Mouse (Mus musculus): ENCODE data around the gene Sidt1.
A peak's percentile ranks its signal among the peaks of the same experiment; 100 is the strongest.

Sidt1 gene

DNA sequence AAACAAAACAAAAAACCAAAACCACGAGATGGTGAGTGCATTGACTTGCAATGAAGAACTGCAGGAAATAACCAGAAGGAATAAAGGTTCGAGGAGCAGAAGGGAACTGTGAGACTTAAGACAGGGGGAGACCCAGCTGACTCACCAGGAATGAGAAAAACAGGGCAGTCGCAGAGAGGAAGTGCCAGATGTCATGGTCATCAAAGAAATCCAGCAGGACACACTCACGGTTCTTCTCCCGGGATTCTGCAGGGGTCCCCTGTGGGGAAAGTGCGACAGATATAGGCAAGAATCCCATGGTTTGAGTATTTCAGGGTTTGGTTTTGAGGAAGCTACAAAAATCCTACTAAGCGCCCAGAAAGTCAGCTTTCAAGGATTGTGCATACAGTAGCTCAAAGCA, 89.7 kb downstream of the Sidt1 start:
- DNase-seq, result no peak

DNA sequence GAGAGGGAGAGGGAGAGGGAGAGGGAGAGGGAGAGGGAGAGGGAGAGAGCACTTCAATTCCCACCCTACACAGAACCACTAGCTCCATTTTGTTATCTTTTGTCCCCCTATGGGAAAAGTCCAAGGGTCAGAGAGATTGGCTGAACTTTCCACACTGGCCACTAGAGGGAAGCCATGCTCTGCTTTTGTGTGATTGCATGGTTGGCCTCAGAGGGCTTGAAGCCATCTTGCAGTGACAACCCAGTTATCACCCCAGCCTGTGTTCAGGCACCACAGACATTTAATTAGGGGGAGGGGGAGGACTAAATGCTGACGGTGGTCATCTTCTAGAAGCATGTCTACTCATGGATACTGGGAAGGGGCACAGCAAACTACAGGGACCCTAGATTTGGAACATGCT, 90.4 kb downstream of the Sidt1 start:
- DNase-seq, result peak; percentile 82 to 86

DNA sequence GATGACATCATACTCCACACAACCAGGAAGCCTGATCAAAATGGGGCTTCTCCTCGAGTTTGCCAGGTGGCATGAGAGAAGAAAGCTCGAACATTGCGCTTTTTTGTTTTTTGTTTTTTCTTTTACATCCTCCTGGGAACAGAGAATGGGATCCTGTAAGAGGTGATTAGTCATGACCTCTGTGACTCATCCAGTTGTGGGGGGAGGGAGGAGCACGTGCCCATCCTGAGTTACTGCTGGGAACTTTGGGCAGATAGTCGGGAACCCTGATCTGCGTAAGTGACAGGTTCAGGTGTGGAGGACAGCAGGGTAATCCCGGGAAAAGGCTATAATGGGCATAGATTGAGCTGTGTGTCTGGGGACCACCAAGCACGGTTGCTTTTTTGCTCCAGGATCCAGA, 92.6 kb downstream of the Sidt1 start:
- no peak for DNase-seq

DNA sequence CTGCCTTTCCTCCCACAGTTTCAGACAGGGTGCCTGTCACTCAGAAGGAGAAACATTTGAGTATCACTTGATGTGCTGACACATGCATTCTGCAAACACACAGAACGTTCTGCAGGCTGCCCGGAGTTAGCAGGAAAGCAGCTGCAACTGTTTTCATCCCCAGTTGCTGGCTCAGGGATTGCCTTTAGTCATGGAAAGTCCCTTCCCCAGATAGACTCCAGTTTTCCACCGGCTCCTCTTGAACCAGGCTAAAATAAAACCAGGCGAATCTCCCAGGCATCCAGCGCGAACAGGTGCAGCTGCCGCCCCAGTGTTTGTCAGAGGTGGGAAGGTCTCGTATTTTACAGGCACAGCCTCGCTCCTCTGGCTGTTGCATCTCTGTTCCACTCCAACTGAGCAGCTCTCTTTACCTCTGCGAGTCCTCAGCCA, 94.1 kb downstream of the Sidt1 start:
- no peak for DNase-seq

DNA sequence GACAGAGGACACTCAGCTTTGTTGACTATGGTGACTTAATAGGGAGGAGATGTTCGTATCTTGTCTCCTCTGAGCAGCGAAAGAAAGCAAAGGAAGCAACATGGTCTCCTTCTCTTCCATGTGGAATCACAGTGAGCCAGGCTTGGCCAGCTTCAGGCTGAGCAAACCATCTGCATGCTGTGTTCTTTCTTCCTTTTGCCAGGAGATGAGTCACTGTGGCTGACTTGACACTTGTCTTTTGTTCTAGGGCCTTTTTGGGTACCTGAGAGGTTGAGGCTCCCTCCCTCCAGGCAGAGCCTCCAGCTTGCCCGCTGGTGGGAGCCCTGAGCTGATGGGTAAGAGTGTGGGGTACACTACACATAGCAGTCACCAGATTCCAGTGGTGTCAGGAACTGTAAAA, 95.2 kb downstream of the Sidt1 start:
- DNase-seq, result peak; percentile 64 to 79

DNA sequence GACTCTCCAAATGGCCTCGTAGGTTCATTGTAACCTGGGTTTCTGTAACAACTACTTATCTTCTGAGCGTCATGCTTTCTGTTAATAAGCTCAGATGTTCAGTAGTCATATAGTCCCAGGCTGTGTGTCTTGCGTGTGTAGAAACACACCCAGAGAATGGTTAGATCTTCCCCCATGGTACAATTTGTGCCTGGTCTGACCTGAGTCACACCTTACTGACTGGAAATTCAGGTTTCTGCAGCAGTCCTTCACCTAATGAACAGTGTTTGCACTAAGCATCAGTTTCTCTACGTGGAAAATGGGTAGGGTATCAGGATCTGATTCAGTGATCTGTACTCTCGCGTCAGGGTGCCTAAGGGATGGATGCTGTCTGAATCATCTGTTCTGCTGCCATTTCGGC, 100.0 kb downstream of the Sidt1 start:
- DNase-seq, result no peak

DNA sequence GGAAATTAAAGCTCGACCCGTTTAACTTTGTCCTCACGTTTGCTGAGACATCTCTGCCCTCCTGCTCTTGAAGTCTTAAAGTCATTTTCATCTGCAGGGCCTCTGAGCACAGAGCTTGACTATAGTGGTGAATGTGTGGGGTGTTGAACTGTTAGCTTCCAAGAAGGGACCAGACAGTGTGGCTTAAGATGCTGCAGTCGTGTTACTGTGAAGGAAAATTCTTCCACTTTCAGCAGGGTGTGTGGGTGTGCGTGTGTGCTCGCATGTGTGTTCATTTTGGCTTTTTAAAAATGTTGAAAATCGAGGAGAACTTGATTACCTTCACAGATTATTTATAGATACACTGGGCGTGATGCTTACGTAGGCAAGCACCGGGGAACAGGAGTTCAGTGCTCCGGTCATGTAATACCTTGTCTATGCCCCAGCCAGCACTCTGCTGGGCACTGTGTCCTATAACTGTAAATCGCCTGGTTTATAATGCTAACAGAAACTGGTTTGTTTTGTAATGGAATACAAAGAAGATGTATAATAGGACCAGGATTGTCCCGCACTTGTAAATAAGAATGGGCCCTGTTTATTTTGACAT, 106.2 kb downstream of the Sidt1 start:
- no peak for DNase-seq

DNA sequence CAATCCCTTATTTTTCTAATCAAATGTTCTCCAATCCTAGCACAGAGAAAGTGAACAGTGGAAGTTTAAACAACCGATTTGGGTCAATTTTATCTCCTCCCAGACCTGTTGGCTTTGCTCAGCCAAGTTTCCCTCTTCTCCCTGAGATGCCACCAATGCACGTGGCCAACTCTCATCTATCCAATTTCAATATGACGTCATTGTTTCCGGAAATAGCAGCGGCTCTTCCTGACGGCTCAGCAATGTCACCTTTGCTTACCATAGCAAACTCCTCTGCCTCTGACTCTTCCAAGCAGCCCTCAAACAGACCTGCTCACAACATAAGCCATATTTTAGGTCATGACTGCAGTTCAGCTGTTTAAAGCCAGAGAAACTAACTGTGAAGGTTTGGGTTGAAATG, 111.5 kb downstream of the Sidt1 start:
- no peak for DNase-seq

DNA sequence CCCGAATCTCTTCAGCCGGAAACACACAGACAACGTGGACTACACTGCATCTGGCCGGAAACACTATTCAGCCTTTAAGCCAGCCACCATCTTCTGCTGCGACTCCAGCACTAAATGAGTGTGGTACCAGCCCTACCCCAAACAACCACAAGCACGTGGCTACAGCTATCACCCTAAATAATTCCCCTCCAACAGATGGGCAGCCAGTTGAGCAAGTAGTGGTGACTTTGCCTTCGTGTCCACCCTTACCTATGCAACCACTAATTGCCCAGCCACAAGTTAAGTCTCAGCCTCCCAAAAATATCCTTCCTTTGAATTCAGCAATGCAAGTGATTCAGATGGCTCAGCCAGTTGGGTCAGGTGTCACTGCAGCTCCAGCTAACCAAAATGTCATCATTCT, 116.6 kb downstream of the Sidt1 start:
- no peak for DNase-seq

DNA sequence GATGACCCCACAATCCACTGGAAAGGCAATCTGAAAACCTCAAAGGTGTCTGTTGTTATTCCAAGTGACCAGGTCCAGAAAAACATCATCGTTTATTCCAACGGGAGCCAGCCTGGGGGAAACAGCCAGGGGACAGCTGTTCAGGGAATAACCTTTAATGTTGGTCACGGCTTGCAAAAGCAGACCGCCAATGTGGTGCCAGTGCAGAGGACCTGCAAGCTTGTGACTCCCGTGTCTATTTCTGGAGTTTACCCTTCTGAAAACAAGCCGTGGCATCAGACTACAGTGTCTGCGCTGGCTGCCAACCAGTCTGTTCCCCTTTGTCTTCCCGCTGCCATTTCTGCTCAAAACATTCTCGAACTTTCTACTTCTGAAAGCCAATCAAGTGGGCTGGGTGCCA, 117.5 kb downstream of the Sidt1 start:
- no peak for DNase-seq

DNA sequence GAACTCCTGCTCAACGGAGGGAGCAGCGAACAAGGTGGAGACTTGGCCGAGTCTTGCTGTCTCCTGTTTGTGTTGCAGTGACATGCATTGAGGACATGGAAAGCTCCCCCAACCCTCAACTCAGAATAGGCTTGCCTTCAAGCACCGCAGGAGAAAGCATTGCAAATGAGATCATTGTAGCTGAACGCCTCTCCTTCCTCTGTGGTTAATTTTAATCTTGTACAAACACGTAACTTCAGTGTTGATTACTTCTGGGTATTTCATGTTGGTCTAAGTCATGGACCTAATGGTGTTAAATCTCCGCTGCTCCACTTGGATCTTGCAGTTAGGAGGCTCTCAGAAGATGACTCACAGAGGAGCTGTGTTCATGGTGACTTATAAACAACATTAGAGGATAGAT, 120.3 kb downstream of the Sidt1 start:
- no peak for DNase-seq

DNA sequence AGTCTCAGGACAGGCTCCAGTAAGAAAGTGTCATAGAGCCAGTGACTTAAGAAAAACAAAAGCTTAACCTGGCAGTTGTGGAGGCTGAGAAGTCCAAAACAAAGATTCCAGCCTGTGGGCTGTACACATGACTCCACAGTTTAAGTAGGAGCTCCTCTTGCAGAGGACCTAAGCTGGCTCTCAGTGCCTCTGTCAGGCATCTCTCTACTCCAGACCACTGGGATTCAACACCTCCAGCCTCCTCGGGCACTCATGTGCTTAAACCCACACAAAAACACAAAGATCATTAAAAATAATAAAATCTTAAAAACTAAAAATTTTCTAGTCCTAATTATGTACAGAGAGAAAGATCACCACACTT, 122.0 kb downstream of the Sidt1 start:
- no peak for DNase-seq

DNA sequence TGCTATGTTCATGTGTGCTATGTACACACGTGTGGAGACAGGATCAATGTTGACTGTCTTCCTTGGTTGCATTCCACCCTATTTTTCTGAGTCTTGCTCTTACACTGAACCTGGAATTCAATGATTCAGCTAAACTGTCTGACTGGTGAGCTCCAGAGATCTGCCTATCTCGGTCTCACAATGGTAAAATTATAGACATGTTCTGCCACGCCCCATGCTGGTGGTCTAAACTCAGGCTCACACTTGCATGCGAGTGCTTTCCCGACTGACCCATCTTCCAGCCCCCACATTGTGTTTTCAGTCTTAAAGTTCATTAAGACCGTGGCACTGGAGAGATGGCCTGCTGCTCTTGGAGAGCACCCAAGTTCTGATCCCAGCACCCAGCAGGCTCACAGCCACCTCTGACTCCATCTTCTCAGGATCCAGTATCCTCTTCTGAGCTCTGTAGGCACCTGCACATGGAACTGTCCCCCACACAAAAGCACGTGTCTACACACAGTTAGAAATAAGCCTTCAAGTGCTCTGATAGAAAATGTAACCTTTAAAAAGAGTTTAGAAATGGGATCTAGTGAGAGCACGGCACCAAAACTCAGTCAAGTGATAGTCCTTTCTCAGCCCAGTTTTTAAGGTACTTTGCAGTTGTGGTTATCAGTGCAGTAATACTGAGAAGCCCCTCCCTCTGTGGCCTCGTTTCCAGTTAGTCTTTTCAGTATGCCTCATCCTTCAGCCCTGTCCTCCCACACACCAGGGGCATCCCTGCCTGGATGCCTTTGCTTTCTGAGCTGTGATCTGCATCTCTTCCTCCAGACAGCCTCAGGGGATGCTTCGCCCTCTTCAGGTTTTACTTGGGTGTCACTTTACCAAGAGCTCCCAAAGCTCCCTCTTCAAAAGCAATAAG, 122.6 kb downstream of the Sidt1 start:
- DNase-seq, result peak; percentile 41 to 43

DNA sequence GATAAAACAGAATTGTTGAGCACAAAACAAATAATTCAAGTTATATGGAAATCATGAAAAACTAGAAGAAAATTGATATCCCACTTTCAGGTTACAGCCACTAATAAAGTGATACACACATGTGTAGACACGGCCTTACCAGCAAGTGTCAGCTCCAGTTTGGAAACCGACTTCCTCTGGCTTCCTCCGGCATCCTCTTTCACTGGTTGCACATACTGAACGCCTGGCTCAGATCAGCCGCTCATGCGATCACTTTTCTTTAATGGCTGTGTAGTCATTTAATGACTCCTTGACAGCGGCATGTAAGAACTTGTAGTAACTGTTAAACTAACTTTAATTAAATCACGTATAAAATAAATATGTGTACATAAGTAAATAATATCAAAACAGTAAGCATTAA, 127.0 kb downstream of the Sidt1 start:
- DNase-seq, result no peak

DNA sequence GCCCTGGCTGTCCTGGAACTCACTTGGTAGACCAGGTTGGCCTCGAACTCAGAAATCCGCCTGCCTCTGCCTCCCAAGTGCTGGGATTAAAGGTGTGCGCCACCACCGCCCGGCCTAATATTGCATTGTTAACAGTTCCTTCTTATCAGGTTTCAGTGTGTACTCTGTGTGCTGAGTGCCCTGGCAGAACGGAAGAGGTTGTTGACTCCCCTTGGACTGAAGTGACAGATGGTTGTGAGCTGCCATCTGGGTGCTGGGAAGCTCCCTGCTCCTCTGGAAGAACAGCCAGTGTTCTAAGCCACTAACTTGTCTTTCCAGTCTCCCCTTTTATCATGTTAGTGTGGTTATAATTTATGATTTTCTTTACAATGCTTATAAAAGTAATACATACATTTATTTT, 128.7 kb downstream of the Sidt1 start:
- peak; percentile 80 to 89 for DNase-seq

DNA sequence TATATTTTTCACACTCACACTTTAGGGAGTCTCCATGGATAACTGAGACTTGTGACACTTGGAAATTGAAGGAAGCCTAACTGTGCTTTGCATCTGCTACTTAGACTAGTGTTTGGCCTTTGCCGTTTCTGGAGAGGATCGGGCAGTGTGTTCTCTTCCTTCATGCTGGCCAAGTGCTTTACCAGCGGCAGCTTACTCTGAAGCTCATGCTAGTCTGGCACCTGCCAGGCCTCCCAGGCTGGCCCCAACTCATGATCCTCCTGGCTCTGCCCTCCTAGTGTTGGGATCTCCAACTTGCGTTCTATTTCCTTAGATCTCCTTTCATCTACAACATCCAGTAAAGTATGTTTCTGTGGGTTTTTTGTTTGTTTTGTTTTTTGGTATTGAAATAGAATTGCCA, 132.8 kb downstream of the Sidt1 start:
- DNase-seq, result peak; percentile 47 to 59

DNA sequence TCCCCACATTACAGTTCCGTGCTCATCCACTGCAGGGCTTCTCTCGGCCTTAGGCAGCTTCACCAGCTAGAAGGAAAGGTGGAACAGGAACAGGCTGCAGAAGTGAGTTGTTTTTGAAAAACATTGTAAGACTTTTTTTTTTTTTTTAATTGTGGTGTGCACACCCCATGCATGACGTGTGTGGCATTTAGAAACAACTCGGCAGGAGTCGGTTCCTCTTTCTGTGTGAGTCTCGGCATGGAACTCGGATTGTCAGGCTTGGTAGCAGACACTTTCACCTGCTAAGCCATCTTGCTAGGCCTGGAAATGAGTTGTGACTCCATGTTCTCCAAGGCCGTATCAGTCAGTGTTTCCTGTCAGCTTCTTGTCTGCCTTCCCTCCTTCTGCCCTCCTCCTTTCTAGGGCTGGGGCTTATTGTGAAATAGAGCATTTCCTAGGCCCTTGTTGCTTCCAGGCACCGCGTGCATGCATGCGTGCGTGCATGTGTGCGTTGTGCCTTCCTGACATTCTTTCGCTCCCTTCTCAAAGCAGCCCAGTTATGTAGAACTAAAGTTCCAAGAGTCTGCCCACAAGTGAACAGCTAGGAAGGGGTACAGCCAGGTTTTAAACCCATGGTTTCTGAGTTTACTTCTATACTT, 133.8 kb downstream of the Sidt1 start:
- no peak for DNase-seq

DNA sequence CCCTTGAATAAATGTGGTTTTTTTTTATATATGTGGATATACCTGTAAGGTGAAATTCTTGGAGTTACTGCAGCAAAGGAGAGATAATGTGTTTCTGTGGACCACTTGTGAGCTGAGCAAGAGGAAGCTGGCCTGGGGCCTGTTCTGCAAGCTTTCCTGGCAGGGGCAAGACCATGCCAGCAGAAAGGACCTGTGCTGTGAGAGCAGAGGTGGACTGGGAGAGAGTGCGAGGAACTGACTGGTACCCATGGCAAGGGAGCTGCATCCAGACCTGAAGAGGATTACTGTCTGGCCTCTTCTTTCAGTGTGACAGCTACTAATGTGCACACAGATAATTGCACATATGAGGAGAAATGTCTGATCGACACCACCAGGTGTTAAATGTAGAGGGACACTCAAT, 142.0 kb downstream of the Sidt1 start:
- DNase-seq, result peak; percentile 48 to 59

Measured in cerebellum, adult 18-20 months (tissue).